Mouse (Mus musculus): Measurements from ENCODE around the gene Asb11.

Asb11 gene

GRCm38 (mm10) chrX:164445601-164446000, 8.8 kb downstream of the Asb11 start:
- DNase-seq (ENCODE audit: low spot score in 2 of 2) = no peak

- DNase-seq (ENCODE audit: low spot score in 2 of 2) = peak in 1 of 2 experiments; percentile 0
Observed at GRCm38 (mm10) chrX:164446106-164446551, 9.3 kb downstream of the Asb11 start.

DNA sequence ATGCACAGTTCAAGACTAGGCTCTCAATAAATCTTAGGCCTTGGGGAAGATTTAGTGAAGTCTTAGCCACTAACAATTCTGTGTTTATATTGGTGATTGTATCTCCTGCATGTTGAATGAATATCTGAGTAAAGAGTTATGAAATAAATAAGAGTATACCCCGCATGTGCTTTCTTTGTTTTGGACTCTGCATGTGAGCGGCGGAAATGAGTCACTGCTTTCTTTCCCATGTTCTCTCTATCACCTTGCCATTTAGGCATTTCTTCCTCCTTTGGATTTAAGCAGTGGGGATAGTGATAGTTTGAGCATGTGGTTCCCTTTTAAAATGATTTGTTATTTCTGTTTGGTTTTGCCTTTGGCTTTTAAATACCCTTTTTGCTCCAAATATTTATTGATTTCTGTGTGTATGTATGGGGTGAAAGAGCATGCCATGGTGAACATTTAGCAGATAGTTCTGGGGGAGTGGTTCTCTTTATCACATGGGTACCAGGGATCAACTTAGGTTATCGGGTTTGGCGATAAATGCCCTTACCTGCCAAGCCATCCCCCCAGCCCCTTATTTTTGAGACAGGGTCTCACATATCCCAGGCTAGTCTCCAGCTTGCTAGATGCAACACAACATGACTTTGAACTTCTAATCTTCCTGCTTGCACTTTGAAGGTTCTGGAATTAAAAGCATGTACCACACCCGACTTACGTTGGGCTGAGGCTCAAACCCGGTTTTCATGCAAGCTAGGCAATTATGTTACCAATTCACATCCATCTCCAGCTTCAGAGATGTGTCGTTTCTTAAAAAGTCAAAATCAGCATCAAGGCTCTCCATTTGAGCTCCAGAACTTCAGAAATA, 10.3 kb downstream of the Asb11 start:
- DNase-seq (ENCODE audit: low spot score in 2 of 2) = no peak

DNA sequence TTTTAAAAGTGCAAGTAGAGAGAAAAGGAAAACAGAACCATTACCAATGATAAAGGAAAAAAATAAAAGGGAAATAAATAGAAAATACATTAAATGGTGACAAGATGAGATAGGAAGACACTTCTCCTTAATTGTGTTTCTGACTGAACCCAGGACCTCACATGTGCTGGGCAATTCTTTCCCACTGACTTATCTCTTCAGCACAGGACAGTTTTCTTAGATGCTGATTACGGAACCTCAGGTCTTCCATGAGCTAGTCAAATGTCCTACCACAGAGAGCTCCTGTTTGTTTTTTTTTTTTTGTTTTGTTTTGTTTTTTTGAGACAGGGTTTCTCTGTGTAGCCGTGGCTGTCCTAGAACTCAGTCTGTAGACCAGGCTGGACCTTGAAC, 10.9 kb downstream of the Asb11 start:
- no peak for DNase-seq (ENCODE audit: low spot score in 2 of 2)

GRCm38 (mm10) chrX:164449201-164449600, 12.4 kb downstream of the Asb11 start:
- peak in 1 of 2 experiments; percentile 1 for DNase-seq (ENCODE audit: low spot score in 2 of 2)

DNA sequence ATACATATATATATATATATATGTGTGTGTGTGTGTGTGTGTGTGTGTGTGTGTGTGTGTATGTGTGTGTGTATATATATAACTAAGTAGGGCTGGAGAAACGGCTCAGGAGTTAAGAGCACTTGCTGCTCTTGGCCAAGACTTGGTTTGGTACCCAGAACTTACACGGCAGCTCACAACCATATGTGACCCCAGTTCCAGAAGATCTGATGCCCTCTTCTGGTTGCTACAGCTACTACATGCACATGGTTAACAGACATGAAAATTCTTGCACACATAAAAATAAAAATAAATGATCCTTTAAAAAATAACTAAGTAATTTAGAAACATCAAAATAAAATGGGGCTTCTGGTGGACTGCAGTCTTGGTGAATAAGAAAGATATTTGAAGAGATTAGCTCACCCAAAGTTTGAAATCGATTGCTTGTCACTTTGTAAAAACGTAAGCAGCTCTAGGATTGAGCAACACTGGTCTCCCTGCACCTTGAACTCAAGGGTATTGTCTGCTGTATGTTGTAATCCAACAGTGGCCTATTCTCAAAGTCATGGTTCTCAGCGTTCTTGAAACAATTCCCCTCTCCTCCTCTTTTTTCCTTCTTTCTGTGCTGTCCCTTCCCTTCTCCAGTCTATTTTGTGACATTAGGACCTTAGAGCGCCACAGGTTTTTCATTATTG, 22.5 kb downstream of the Asb11 start:
- no peak for DNase-seq (ENCODE audit: low spot score in 2 of 2)

DNA sequence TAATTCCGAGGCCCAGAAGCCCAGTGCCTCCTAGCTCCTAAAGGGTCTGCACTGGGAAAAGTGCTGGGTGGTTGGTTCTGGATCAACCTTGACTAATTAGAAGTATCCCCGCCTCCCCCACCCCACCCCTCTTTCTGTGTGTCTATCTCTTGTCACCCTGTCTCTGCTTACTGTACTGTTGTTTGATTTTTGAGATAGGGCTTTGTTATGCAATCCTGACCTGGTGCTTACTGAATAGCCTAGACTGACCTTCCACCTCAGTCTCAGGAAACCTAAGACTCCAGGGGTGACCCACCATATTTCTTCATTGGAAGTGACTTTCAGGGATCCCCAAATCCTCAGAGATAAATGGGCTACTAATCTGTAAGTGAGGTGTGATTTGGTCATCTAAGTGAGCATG, 65.5 kb downstream of the Asb11 start:
- no peak for DNase-seq (ENCODE audit: low spot score in 2 of 2)

GRCm38 (mm10) chrX:164505709-164506498, 69.1 kb downstream of the Asb11 start, which contains the start of gene Asb9:
TSS of gene Asb9 (plus strand) at chrX:164506327.
- no peak for DNase-seq (ENCODE audit: low spot score in 2 of 2)

DNA sequence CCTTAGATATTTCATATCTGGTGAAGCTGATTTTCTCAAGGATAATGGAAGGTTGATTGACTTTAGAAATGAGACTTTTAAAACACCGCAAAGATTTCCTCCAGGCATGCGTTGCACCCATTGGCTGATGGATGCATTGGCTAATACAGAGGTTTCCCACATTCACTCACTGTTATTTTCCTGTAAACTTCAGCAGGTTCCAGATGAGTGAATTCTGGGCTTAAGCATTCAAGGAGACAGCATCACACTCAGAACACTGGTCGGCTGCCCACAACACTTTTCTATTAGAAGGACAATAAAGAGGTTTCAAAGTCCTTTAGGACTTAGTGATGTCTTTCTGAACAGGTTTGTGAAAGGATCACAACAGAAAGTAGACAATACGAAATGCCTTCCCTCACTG, 70.3 kb downstream of the Asb11 start:
- DNase-seq (ENCODE audit: low spot score in 2 of 2) = no peak

GRCm38 (mm10) chrX:164508728-164509127, 71.9 kb downstream of the Asb11 start:
- no peak for DNase-seq (ENCODE audit: low spot score in 2 of 2)

All from natural killer cell, adult 2 months (primary cell).